Mouse (Mus musculus) heart, embryonic 15.5 days (tissue): ENCODE data around the gene Fzd5. TPM values are rescaled to one million over a fixed set of nuclear protein-coding genes. Genes with fewer than 3 reads are reported as not detected.

Experiments
- ATAC-seq: fragments of 200-750 bp; cut with Nextera tagmentation; replicated peaks from 2 replicates; pipeline ENCODE4 v1.8.0; 2017; ENCODE audit warnings: low read depth, moderate TSS enrichment; ENCODE audit not compliant: insufficient number of reproducible peaks, insufficient read depth, low FRiP score
- H3K27ac ChIP-seq: fragments of 300-500 bp; sonication (generic); 2 replicates; pipeline ENCODE4 v1.5.1; 2015; ENCODE audit warnings: mild to moderate bottlenecking, inconsistent platforms
- H3K27me3 ChIP-seq: fragments of 300-500 bp; sonication (generic); 2 replicates; pipeline ENCODE4 v1.6.1; 2015; ENCODE audit warnings: inconsistent platforms
- H3K36me3 ChIP-seq: fragments of 300-500 bp; sonication (generic); 2 replicates; pipeline ENCODE4 v1.6.1; 2015; ENCODE audit warnings: mild to moderate bottlenecking, inconsistent platforms
- H3K4me1 ChIP-seq: fragments of 300-500 bp; sonication (generic); replicated peaks from 2 replicates; pipeline ENCODE4 v1.6.1; 2015; ENCODE audit warnings: inconsistent platforms
- H3K4me2 ChIP-seq: fragments of 300-500 bp; sonication (generic); 2 replicates; pipeline ENCODE4 v1.6.1; 2015; ENCODE audit warnings: inconsistent platforms, mild to moderate bottlenecking, moderate library complexity
- H3K4me3 ChIP-seq: fragments of 300-500 bp; sonication (generic); 2 replicates; pipeline ENCODE4 v1.5.1; 2015; ENCODE audit warnings: mild to moderate bottlenecking, inconsistent platforms
- H3K9ac ChIP-seq: fragments of 300-500 bp; sonication (generic); 2 replicates; pipeline ENCODE4 v1.6.1; 2015; ENCODE audit warnings: mild to moderate bottlenecking, inconsistent platforms
- H3K9me3 ChIP-seq: fragments of 300-500 bp; sonication (generic); replicated peaks from 2 replicates; pipeline ENCODE4 v1.6.1; 2016; ENCODE audit warnings: inconsistent platforms
- WGBS: fragments of 180-500 bp; shearing (Covaris S2); methylation state at CpG from one replicate; pipeline ENCODE4 v1.1.7; 2015; ENCODE audit warnings: mixed read lengths; 5-methylcytosine and 5-hydroxymethylcytosine counted together
- polyA plus RNA-seq: library from polyadenylated mRNA; unstranded; fragments of >200 nt; fragmentation: Nextera tagmentation; extraction: Ambion mirVana; gene quantifications from 2 replicates; pipeline ENCODE4 v1.2.1, GENCODE M21; 2015

Fzd5 gene
- polyA plus RNA-seq: 1.5 and 1.7 TPM in 2 replicates

GRCm38 (mm10) chr1:64737502-64738179 is at the start of gene Fzd5:
Gene Fzd5 (minus strand): TSS chr1:64737751.
- H3K4me1 ChIP-seq: peaks cover 49% of the 10 kb centered on the region
- peak within 1 kb of the TSS; percentile 94 for H3K4me2 ChIP-seq
- H3K27me3 ChIP-seq: peaks cover 10% of the 10 kb centered on the region; the same call in 1 of the 2 replicates
- peak; percentile 95 for ATAC-seq
- H3K27ac ChIP-seq: peak within 1 kb of the TSS; percentile 93
- no peaks in the 10 kb centered on the region for H3K9me3 ChIP-seq
- under 1% methylated on average over 59 of the region's 73 CpGs for WGBS
- no peaks in the 10 kb centered on the region for H3K36me3 ChIP-seq
- peak within 1 kb of the TSS; percentile 73 for H3K9ac ChIP-seq
- H3K4me3 ChIP-seq: peak within 1 kb of the TSS; percentile 66

DNA sequence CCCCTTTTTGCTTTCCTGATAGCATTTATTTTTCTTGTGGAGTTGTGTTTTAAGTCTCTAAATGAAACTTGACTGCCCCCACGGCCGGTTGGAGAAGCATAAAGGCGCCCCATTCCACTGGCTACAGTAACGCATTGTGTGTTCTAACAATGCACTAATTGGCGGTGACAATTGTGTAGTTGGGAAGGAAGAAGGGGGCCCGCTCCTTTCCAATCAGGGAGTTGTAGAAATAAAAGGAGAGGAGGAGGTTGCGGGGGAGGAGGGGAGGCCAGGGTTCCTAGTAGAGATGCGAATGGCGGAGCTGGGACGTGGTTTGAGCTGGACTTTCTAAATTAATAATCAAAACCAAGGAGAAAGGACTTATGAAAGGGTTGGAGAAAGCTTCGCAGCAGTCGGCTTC is 42.3 kb upstream of the Fzd5 start:
- no peaks in the 10 kb centered on the region for H3K9me3 ChIP-seq
- H3K36me3 ChIP-seq: no peaks in the 10 kb centered on the region
- no peaks in the 10 kb centered on the region for H3K27me3 ChIP-seq
- ATAC-seq: no peak
- no peak overlapping the region for H3K27ac ChIP-seq
- no peak overlapping the region for H3K4me3 ChIP-seq
- no peak overlapping the region for H3K4me2 ChIP-seq
- WGBS: 82% methylated on average over 12 of the region's 12 CpGs
- H3K4me1 ChIP-seq: no peaks in the 10 kb centered on the region
- H3K9ac ChIP-seq: no peak overlapping the region

DNA sequence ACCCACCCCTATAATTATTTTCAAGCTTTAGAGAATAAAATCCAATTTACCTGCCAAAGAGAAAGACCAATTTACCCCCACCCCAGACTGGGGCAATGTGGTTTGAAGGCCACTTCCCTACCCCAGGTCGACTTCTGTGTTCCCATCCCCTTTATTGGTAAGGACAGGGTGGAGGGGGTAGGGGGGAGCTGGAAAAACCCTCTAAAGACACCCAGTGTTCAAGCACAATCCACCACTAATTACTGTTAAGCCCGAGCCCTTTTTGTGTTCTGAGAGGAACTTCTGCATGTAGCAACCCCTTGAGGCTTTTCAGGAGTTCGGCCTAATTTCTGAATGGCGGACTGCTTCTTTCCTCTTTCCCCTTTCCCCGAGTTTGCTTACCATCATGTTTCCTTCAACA is 41.9 kb upstream of the Fzd5 start:
- ATAC-seq: no peak
- no peaks in the 10 kb centered on the region for H3K4me1 ChIP-seq
- H3K36me3 ChIP-seq: no peaks in the 10 kb centered on the region
- no peak overlapping the region for H3K4me3 ChIP-seq
- no peak overlapping the region for H3K4me2 ChIP-seq
- WGBS: 75% methylated on average over 5 of the region's 5 CpGs
- H3K9me3 ChIP-seq: no peaks in the 10 kb centered on the region
- H3K27ac ChIP-seq: no peak overlapping the region
- H3K27me3 ChIP-seq: no peaks in the 10 kb centered on the region
- no peak overlapping the region for H3K9ac ChIP-seq

DNA sequence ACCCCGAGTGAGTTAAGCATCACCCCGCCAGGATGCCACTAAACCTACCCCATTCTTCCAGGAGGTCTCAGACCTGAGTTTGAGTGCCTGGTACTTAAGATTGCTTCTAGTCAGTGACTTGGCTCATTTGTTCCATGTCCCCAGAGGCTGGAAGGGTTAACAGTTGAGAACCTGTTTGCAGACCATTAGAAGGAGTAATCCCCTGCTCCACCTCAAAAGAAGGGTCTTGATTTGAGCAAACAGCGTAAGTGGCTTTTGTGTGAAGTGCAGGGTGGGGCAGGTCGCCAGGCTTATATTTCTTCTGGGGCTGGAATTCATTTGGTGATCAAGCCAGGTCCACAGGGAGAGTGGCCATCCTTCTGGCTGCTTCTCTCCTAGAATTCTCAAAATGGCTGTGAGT is 35.8 kb upstream of the Fzd5 start:
- no peak for ATAC-seq
- H3K27ac ChIP-seq: no peak overlapping the region
- no peak overlapping the region for H3K9ac ChIP-seq
- H3K4me2 ChIP-seq: no peak overlapping the region
- WGBS: 80% methylated on average over 4 of the region's 4 CpGs
- H3K36me3 ChIP-seq: no peaks in the 10 kb centered on the region
- H3K4me1 ChIP-seq: no peaks in the 10 kb centered on the region
- no peaks in the 10 kb centered on the region for H3K27me3 ChIP-seq
- no peak overlapping the region for H3K4me3 ChIP-seq
- no peaks in the 10 kb centered on the region for H3K9me3 ChIP-seq

GRCm38 (mm10) chr1:64770169-64770568 is 32.6 kb upstream of the Fzd5 start:
- Histone ChIP-seq H3K27me3 (no peaks in the 10 kb centered on the region), H3K27ac (no peak overlapping the region), H3K9me3 (no peaks in the 10 kb centered on the region), H3K9ac (no peak overlapping the region), H3K36me3 (no peaks in the 10 kb centered on the region), H3K4me1 (no peaks in the 10 kb centered on the region), H3K4me2 (no peak overlapping the region), H3K4me3 (no peak overlapping the region)
- WGBS: 36% methylated on average over 6 of the region's 6 CpGs
- no peak for ATAC-seq

DNA sequence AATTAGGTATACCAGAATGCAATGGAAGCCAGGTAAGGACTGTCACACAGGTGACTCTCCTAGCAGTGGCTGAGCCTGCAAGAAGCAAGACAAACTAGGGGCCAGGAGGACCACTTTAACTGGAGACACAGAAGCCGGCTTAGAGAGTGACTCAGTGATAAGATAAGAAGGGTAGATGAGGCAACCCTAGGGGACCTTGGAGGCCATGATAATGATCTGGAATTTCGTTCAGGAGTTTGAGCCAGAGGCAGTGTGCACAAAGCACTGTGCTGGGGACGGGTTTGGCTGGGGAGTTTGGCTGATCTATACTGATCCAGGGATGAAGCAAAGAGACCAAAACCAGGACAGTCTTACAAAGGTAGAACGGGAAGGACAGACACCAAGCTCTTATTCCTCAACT is 24.1 kb upstream of the Fzd5 start:
- H3K4me1 ChIP-seq: peaks cover 4% of the 10 kb centered on the region; the same call in 1 of the 2 replicates
- no peaks in the 10 kb centered on the region for H3K36me3 ChIP-seq
- no peak overlapping the region for H3K4me2 ChIP-seq
- no peak overlapping the region for H3K9ac ChIP-seq
- H3K27me3 ChIP-seq: no peaks in the 10 kb centered on the region
- H3K4me3 ChIP-seq: no peak overlapping the region
- WGBS: 43% methylated on average over 4 of the region's 4 CpGs
- no peak overlapping the region for H3K27ac ChIP-seq
- H3K9me3 ChIP-seq: no peaks in the 10 kb centered on the region; the same call in 1 of the 2 replicates
- no peak for ATAC-seq

- Histone ChIP-seq H3K9ac (no peak overlapping the region), H3K4me1 (peaks cover 10% of the 10 kb centered on the region), H3K27me3 (no peaks in the 10 kb centered on the region), H3K36me3 (no peaks in the 10 kb centered on the region), H3K4me3 (no peak overlapping the region), H3K4me2 (no peak overlapping the region), H3K9me3 (no peaks in the 10 kb centered on the region; the same call in 1 of the 2 replicates), H3K27ac (no peak overlapping the region; the same call in 1 of the 2 replicates)
- WGBS: 58% methylated on average over 5 of the region's 5 CpGs
- ATAC-seq: no peak
Measured at GRCm38 (mm10) chr1:64757766-64758165, 20.2 kb upstream of the Fzd5 start.

DNA sequence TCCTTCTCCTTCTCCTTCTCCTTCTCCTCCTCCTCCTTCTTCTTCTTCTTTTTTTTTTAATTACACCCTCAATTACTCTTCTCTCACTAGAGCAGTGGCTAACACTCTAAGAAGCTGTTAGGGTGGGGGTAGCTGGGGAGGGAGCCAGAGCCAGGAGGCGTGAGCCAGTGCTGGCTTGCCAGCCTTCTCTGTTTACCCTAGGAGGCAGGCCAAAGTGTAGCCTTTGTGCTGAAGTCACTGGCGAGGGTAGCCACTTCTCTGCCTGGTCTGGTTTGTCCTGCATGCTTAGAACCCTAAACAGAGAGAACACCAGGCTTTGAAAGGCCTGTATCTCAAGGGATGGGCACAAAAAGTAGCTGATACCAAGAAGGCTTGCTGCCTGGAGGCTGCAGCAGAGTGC is 19.7 kb upstream of the Fzd5 start:
- Histone ChIP-seq H3K27ac (peak overlapping the region; percentile 42; the same call in 1 of the 2 replicates), H3K4me1 (peaks cover 10% of the 10 kb centered on the region), H3K9me3 (no peaks in the 10 kb centered on the region; the same call in 1 of the 2 replicates), H3K4me3 (no peak overlapping the region), H3K9ac (no peak overlapping the region), H3K4me2 (no peak overlapping the region), H3K36me3 (no peaks in the 10 kb centered on the region), H3K27me3 (no peaks in the 10 kb centered on the region)
- ATAC-seq: no peak
- 37% methylated on average over 2 of the region's 2 CpGs for WGBS

- Histone ChIP-seq H3K9ac (no peak overlapping the region), H3K9me3 (no peaks in the 10 kb centered on the region; the same call in 1 of the 2 replicates), H3K4me1 (peaks cover 10% of the 10 kb centered on the region), H3K4me2 (peak overlapping the region; percentile 0; the same call in 1 of the 2 replicates), H3K36me3 (no peaks in the 10 kb centered on the region), H3K27ac (peak overlapping the region; percentile 4; the same call in 1 of the 2 replicates), H3K4me3 (no peak overlapping the region), H3K27me3 (no peaks in the 10 kb centered on the region)
- 51% methylated on average over 10 of the region's 10 CpGs for WGBS
- no peak for ATAC-seq
Measured at GRCm38 (mm10) chr1:64756640-64757030, 19.1 kb upstream of the Fzd5 start.

DNA sequence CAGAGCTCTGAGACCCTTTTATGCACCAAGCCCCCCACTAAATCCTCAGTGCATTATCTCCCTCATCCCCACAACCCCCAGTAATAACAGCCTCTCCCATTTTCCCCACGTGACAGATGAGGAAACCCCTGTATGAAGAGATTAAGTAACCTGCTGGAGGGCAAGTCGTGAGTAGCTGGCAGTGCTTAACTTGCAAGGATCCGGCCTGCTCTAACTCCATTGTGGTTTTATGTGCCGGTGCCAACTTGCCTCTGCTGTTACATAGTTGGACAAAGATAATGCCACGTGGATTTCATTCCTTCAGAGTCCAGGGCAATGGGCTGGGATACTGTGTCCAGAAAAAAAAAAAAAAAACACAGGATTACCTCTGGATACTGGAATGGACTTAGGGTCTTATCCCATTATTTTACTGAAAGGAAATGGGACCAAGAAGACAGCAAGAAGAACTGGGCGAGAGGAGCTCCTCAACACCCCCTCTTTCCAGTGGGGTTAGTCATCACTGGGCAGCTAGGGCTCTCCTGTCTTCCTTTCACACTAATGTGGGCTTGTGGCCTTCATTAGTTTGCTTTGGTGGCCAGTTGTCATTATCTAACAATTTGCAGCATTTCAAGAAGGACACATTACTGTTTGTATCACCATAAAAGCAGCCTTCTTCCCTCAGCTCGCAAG is 18.6 kb upstream of the Fzd5 start:
- H3K4me3 ChIP-seq: no peak overlapping the region
- H3K27me3 ChIP-seq: no peaks in the 10 kb centered on the region
- peak overlapping the region; percentile 0; the same call in 1 of the 2 replicates for H3K4me2 ChIP-seq
- H3K27ac ChIP-seq: peak overlapping the region; percentile 4; the same call in 1 of the 2 replicates
- no peak for ATAC-seq
- no peaks in the 10 kb centered on the region; the same call in 1 of the 2 replicates for H3K9me3 ChIP-seq
- H3K36me3 ChIP-seq: no peaks in the 10 kb centered on the region
- WGBS: 54% methylated on average over 7 of the region's 7 CpGs
- H3K4me1 ChIP-seq: peaks cover 10% of the 10 kb centered on the region
- no peak overlapping the region for H3K9ac ChIP-seq

- Histone ChIP-seq H3K9me3 (no peaks in the 10 kb centered on the region; the same call in 1 of the 2 replicates), H3K4me3 (no peak overlapping the region), H3K9ac (no peak overlapping the region), H3K4me2 (no peak overlapping the region), H3K36me3 (no peaks in the 10 kb centered on the region), H3K27ac (no peak overlapping the region), H3K4me1 (peaks cover 10% of the 10 kb centered on the region), H3K27me3 (no peaks in the 10 kb centered on the region)
- ATAC-seq: no peak
- WGBS: 86% methylated on average over 5 of the region's 5 CpGs
Measured at GRCm38 (mm10) chr1:64754658-64755057, 17.1 kb upstream of the Fzd5 start.
